Mouse (Mus musculus): ENCODE results near the gene Lrrc56. TPM values are rescaled to one million over a fixed set of nuclear protein-coding genes. Genes with fewer than 3 reads are reported as not detected.

The Lrrc56 gene
- 4.7 TPM for total RNA-seq (2023)

DNA sequence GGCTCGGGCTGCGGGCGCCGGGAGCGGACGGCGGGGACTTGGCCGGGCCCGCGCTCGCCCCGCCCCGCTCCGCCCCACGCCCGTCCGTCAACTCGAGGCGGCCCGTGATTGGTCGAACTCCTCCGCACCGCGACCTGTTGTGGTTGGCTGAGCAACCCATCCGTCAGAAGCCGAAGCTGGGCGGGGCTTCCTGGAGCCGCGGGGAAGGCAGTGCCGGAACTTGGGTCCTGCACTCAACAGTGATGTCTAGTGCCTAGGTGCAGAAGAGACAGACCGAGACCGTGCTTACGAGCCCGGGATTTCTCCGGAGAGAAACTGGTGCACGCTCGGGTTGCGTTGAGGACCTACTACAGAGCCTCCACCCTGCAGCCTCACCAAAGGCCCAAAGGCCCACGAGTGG is at the start of gene Lrrc56, which contains the start of gene Hras:
TSS of gene Lrrc56 (plus strand) at position 210 of the 400 bp plus-strand sequence.
TSS of gene Hras (minus strand) at position 58 of the 400 bp plus-strand sequence.

DNA sequence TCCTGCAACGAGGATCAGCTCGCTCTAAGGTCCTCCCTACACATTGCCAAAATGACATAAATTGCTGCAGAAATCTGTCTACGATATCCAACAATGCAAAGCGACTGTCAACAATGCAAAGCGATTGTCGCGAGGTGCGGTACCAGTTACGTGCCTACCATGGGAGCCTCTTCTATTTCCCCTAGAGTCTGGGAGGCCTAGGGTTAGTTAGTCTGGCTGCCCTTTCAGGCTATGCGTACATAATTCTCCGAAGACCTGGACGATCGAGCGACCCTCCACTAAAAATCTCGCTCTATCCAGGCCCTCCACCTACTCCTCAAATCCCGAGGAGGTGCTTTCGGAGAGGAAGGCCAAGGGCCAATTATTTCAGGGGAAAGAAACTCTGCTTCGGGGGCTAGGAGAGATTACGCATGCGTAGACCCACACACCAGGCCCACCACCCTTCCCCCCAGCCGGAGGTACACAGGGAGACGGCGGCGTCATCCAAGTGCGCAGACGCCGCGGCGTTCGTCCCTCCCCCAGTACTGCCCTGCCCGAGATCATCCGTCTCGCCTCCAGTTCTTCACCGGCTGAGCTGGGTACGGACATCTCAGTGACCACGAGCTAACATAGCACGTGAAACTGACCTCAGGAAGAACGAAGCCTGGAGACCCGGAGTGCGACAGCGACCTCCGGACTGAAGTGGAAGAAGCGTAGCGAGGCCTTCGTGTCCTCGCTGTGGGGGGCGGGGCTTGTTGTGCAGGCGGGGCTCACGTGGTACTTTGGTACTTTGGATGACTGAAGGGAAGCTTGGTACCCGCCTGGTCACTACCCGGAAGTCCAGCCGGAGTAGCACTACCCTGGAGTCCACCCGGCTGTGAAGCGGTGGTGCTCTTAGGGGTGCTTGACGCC is 21.6 kb upstream of the Lrrc56 start, which contains the start of gene Rnh1:
TSS of gene Rnh1 (minus strand) at position 742 of the 891 bp plus-strand sequence.

DNA sequence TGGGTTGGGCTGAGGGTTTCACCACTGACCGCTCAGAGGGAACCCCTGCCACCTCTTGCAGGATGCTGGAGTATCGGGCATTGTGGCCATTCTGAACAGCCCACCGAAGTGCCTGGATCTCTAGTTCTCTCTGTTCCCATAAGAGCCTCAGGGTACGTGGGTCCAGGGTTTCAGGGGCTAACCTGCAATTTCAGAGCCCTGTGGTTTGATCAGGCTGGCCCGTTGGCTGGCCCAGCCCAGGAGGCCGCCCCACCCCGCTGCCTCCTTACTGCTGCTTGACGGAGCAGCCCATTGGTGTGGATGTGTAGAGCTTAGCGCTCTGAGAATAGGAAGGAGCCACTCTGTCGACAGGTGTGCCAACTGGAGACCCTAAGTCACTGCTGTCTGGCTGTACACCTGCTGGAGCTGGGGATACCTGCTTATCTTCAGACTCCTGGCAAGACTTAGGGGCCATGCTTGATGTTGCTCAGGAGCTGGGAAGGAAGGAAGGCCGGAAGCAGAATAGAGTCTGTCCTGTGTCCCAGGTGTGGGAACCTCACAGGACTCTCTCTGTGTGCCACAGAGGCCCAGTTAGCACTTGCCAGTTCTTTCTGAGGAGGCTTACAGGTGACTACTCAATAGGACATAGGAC is 19.8 kb downstream of the Lrrc56 start, which contains the start of gene Lmntd2:
TSS of gene Lmntd2 (minus strand) at position 476 of the 631 bp plus-strand sequence.

DNA sequence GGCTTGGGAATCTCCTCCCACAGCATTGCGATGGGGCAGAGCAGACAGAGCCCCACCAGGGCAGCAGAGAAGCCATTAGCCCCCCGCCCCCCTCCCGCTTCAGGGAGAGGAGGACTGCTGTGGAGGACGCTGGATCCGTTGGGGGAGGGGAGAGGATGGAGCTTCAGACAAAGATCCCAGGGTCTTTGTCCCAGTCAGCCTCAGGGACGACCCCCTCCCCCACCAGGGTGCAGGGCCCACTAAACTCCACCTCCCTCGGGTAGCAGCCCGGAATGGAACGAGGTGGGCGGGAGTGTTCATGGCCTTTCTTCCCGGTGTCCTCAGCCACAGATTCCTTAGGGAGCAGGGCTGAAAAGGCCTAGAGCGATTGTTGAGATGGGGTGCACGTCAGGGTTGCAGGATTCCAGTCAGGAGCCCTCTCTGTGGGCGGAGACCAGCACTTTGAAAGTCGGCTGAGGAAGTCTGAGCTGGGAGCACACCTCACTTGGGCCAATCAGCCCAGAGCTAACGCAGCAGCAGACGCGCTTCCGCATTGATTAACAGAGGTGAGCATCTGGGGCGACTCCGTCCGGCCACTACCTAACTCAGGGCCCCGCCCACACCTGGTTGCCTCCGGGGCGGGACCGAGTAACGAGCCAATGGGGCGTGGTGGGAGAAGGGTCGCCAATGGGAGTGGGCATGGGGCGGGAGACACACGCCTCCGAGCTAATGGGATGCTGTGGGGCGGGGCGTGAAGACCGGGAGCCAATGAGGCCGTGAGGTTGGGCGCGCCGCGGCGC is 21.3 kb downstream of the Lrrc56 start, which contains the start of gene Rassf7:
TSS of gene Rassf7 (plus strand) at position 760 of the 779 bp plus-strand sequence.

DNA sequence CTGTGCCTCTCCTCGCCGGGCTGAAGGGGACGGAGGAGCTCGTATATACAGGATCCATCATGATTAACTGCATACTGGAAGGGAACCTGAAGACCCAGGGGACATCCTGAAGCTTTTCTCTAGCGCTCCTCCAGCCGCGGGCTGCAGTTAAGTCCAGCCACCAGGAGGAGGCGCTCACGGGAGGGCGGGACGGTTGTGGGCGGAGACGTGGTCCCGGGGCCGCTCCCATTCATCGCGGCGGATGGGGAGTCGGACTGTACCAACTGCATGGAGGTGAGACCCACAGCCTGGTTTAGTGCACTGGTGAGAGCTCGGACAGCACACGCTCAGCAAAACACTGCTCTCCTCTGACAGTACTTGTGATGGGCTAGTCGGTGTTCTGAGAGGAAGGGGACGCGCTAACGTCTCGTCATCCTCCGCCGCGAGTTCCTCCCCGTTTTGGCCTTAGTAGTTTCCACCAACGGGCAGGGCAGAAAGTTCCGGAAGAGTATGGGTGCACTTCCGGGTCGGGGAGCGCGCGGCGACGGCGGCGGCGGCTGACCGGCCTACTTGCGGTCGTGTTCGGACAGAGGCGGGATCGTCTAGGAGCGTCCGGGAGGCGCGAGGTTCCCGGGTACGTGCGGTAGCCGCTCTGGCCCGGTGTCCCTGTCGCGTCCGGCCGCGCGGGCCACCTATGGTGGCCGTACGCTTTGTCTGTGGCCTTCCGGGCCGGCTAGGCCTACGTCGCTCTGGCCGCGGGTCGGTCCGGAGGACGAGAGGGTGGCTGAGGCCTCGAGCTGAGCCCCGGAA is 34.5 kb downstream of the Lrrc56 start, which contains the start of gene Phrf1:
TSS of gene Phrf1 (plus strand) at position 506 of the 789 bp plus-strand sequence.

Other genes with a start within 250 kb of the Lrrc56 start
- not detected for gene Ifitm5, start 243.9 kb upstream of the Lrrc56 start, total RNA-seq (2023)
- not detected for gene Gm45717, start 238.2 kb upstream of the Lrrc56 start, total RNA-seq (2023)
- 19.8 TPM for gene Ifitm2, start 238.2 kb upstream of the Lrrc56 start, total RNA-seq (2023)
- 5.5 TPM for gene Ifitm1, start 226.9 kb upstream of the Lrrc56 start, total RNA-seq (2023)
- gene Ifitm3, start 183.4 kb upstream of the Lrrc56 start, total RNA-seq (2023): 12.2 TPM
- 1.9 TPM for gene Ifitm6, start 176.2 kb upstream of the Lrrc56 start, total RNA-seq (2023)
- not detected for gene Gm17387, start 165.0 kb upstream of the Lrrc56 start, total RNA-seq (2023)
- 1.3 TPM for gene B4galnt4, start 133.1 kb upstream of the Lrrc56 start, total RNA-seq (2023)
- 39.7 TPM for gene Pkp3, start 115.9 kb upstream of the Lrrc56 start, total RNA-seq (2023)
- 76.9 TPM for gene Sigirr, start 93.6 kb upstream of the Lrrc56 start, total RNA-seq (2023)
- 0.30 TPM for gene Ano9, start 76.4 kb upstream of the Lrrc56 start, total RNA-seq (2023)
- gene Ptdss2, start 71.8 kb upstream of the Lrrc56 start, total RNA-seq (2023): 12.8 TPM
- 43.4 TPM for gene Rnh1, start 21.3 kb upstream of the Lrrc56 start, total RNA-seq (2023)
- gene Hras, start 152 bp upstream of the Lrrc56 start, total RNA-seq (2023): 31.0 TPM
- gene Lmntd2, start 19.9 kb downstream of the Lrrc56 start, total RNA-seq (2023): 3.3 TPM
- gene Rassf7, start 21.7 kb downstream of the Lrrc56 start, total RNA-seq (2023): 10.2 TPM
- gene Phrf1, start 34.6 kb downstream of the Lrrc56 start, total RNA-seq (2023): 165 TPM
- 47.4 TPM for gene Irf7, start 72.3 kb downstream of the Lrrc56 start, total RNA-seq (2023)
- not detected for gene Cdhr5, start 82.6 kb downstream of the Lrrc56 start, total RNA-seq (2023)
- not detected for gene Sct, start 85.0 kb downstream of the Lrrc56 start, total RNA-seq (2023)
- not detected for gene Drd4, start 97.8 kb downstream of the Lrrc56 start, total RNA-seq (2023)
- gene Deaf1, start 133.5 kb downstream of the Lrrc56 start, total RNA-seq (2023): 68.8 TPM
- gene Tmem80, start 133.6 kb downstream of the Lrrc56 start, total RNA-seq (2023): 24.8 TPM
- 0.65 TPM for gene Eps8l2, start 144.7 kb downstream of the Lrrc56 start, total RNA-seq (2023)
- 98.5 TPM for gene Taldo1, start 198.0 kb downstream of the Lrrc56 start, total RNA-seq (2023)
- 37.5 TPM for gene Gatd1, start 220.0 kb downstream of the Lrrc56 start, total RNA-seq (2023)
- not detected for gene Cend1, start 235.3 kb downstream of the Lrrc56 start, total RNA-seq (2023)
- gene Slc25a22, start 243.7 kb downstream of the Lrrc56 start, total RNA-seq (2023): 49.9 TPM
- gene Pidd1, start 249.9 kb downstream of the Lrrc56 start, total RNA-seq (2023): 2.7 TPM